Mouse (Mus musculus): ENCODE results near the gene Zfp91. TPM values are rescaled to one million over a fixed set of nuclear protein-coding genes. Genes with fewer than 3 reads are reported as not detected.

Gene Zfp91
- polyA plus RNA-seq, 1 experiment: 85.8 TPM

GRCm38 (mm10) chr19:12812644-12813364, 16.9 kb upstream of the Zfp91 start:
- no peak overlapping the region for H3K27ac ChIP-seq (ENCODE audit: insufficient read depth, low read length)

GRCm38 (mm10) chr19:12806214-12806613, 10.3 kb upstream of the Zfp91 start:
- no peak overlapping the region for H3K4me3 ChIP-seq (ENCODE audit: insufficient read depth, low read length)
- no peaks in the 10 kb centered on the region for H3K4me1 ChIP-seq (ENCODE audit: control insufficient read depth, insufficient read depth, low read length)
- no peak overlapping the region for H3K27ac ChIP-seq (ENCODE audit: insufficient read depth, low read length)
- TF ChIP-seq POLR2A (IDR thresholded peaks at IDR 0.05; ENCODE audit: low read depth, low read length) (no peak), CTCF (IDR thresholded peaks at IDR 0.05; ENCODE audit: borderline replicate concordance, insufficient read depth, low read length) (no peak)

More at GRCm38 (mm10) chr19:12812644-12813364, 16.9 kb upstream of the Zfp91 start:
- Histone ChIP-seq H3K4me1 (ENCODE audit: control insufficient read depth, insufficient read depth, low read length) (no peaks in the 10 kb centered on the region), H3K4me3 (ENCODE audit: insufficient read depth, low read length) (no peak overlapping the region)
- no peak for TF ChIP-seq POLR2A (IDR thresholded peaks at IDR 0.05; ENCODE audit: low read depth, low read length)
- no peak for TF ChIP-seq CTCF (IDR thresholded peaks at IDR 0.05; ENCODE audit: borderline replicate concordance, insufficient read depth, low read length)

GRCm38 (mm10) chr19:12805730-12806129, 9.8 kb upstream of the Zfp91 start:
- TF ChIP-seq POLR2A (IDR thresholded peaks at IDR 0.05; ENCODE audit: low read depth, low read length): no peak
- TF ChIP-seq CTCF (IDR thresholded peaks at IDR 0.05; ENCODE audit: borderline replicate concordance, insufficient read depth, low read length): no peak
- H3K27ac ChIP-seq (ENCODE audit: insufficient read depth, low read length): no peak overlapping the region
- no peak overlapping the region for H3K4me3 ChIP-seq (ENCODE audit: insufficient read depth, low read length)
- no peaks in the 10 kb centered on the region for H3K4me1 ChIP-seq (ENCODE audit: control insufficient read depth, insufficient read depth, low read length)

- H3K27ac ChIP-seq (ENCODE audit: insufficient read depth, low read length): no peak overlapping the region
- TF ChIP-seq CTCF (IDR thresholded peaks at IDR 0.05; ENCODE audit: borderline replicate concordance, insufficient read depth, low read length) (no peak), POLR2A (IDR thresholded peaks at IDR 0.05; ENCODE audit: low read depth, low read length) (no peak)
- H3K4me3 ChIP-seq (ENCODE audit: insufficient read depth, low read length): no peak overlapping the region
- no peaks in the 10 kb centered on the region for H3K4me1 ChIP-seq (ENCODE audit: control insufficient read depth, insufficient read depth, low read length)
Observed at GRCm38 (mm10) chr19:12804237-12804636, 8.3 kb upstream of the Zfp91 start.

GRCm38 (mm10) chr19:12802830-12803229, 6.9 kb upstream of the Zfp91 start:
- TF ChIP-seq POLR2A (IDR thresholded peaks at IDR 0.05; ENCODE audit: low read depth, low read length) (no peak), CTCF (IDR thresholded peaks at IDR 0.05; ENCODE audit: borderline replicate concordance, insufficient read depth, low read length) (no peak)
- H3K4me1 ChIP-seq (ENCODE audit: control insufficient read depth, insufficient read depth, low read length): 0 out of 2 replicates have a peak, but pooled peaks cover 2% of the 10 kb centered on the region
- H3K27ac ChIP-seq (ENCODE audit: insufficient read depth, low read length): no peak overlapping the region
- H3K4me3 ChIP-seq (ENCODE audit: insufficient read depth, low read length): no peak overlapping the region

GRCm38 (mm10) chr19:12801046-12801445, 5.1 kb upstream of the Zfp91 start:
- 0 out of 2 replicates have a peak, but pooled peaks cover 2% of the 10 kb centered on the region for H3K4me1 ChIP-seq (ENCODE audit: control insufficient read depth, insufficient read depth, low read length)
- H3K4me3 ChIP-seq (ENCODE audit: insufficient read depth, low read length): no peak overlapping the region
- H3K27ac ChIP-seq (ENCODE audit: insufficient read depth, low read length): no peak overlapping the region
- TF ChIP-seq CTCF (IDR thresholded peaks at IDR 0.05; ENCODE audit: borderline replicate concordance, insufficient read depth, low read length) (no peak), POLR2A (IDR thresholded peaks at IDR 0.05; ENCODE audit: low read depth, low read length) (no peak)

GRCm38 (mm10) chr19:12800621-12801020, 4.7 kb upstream of the Zfp91 start:
- TF ChIP-seq CTCF (IDR thresholded peaks at IDR 0.05; ENCODE audit: borderline replicate concordance, insufficient read depth, low read length) (no peak), POLR2A (IDR thresholded peaks at IDR 0.05; ENCODE audit: low read depth, low read length) (no peak)
- H3K4me1 ChIP-seq (ENCODE audit: control insufficient read depth, insufficient read depth, low read length): 0 out of 2 replicates have a peak, but pooled peaks cover 2% of the 10 kb centered on the region

GRCm38 (mm10) chr19:12799081-12799480, 3.2 kb upstream of the Zfp91 start:
- TF ChIP-seq POLR2A (IDR thresholded peaks at IDR 0.05; ENCODE audit: low read depth, low read length): no peak
- no peak for TF ChIP-seq CTCF (IDR thresholded peaks at IDR 0.05; ENCODE audit: borderline replicate concordance, insufficient read depth, low read length)
- H3K27ac ChIP-seq (ENCODE audit: insufficient read depth, low read length): no peak overlapping the region
- no peak overlapping the region for H3K4me3 ChIP-seq (ENCODE audit: insufficient read depth, low read length)
- 0 out of 2 replicates have a peak, but pooled peaks cover 2% of the 10 kb centered on the region for H3K4me1 ChIP-seq (ENCODE audit: control insufficient read depth, insufficient read depth, low read length)

More at GRCm38 (mm10) chr19:12800621-12801020, 4.7 kb upstream of the Zfp91 start:
- no peak overlapping the region for H3K27ac ChIP-seq (ENCODE audit: insufficient read depth, low read length)
- H3K4me3 ChIP-seq (ENCODE audit: insufficient read depth, low read length): no peak overlapping the region

GRCm38 (mm10) chr19:12798404-12798803, 2.5 kb upstream of the Zfp91 start:
- TF ChIP-seq POLR2A (IDR thresholded peaks at IDR 0.05; ENCODE audit: low read depth, low read length): no peak
- TF ChIP-seq CTCF (IDR thresholded peaks at IDR 0.05; ENCODE audit: borderline replicate concordance, insufficient read depth, low read length): no peak
- Histone ChIP-seq H3K4me1 (ENCODE audit: control insufficient read depth, insufficient read depth, low read length) (0 out of 2 replicates have a peak, but pooled peaks cover 2% of the 10 kb centered on the region), H3K4me3 (ENCODE audit: insufficient read depth, low read length) (no peak overlapping the region), H3K27ac (ENCODE audit: insufficient read depth, low read length) (no peak overlapping the region)

GRCm38 (mm10) chr19:12797071-12797470, 1.1 kb upstream of the Zfp91 start:
- TF ChIP-seq POLR2A (IDR thresholded peaks at IDR 0.05; ENCODE audit: low read depth, low read length): no peak
- no peak for TF ChIP-seq CTCF (IDR thresholded peaks at IDR 0.05; ENCODE audit: borderline replicate concordance, insufficient read depth, low read length)
- Histone ChIP-seq H3K4me3 (ENCODE audit: insufficient read depth, low read length) (peak overlapping the region; percentile 72), H3K27ac (ENCODE audit: insufficient read depth, low read length) (peak overlapping the region; percentile 100), H3K4me1 (ENCODE audit: control insufficient read depth, insufficient read depth, low read length) (0 out of 2 replicates have a peak, but pooled peaks cover 2% of the 10 kb centered on the region)
